10 mouse cellular contexts compared by ENCODE assay signal in the genomic region with DNA sequence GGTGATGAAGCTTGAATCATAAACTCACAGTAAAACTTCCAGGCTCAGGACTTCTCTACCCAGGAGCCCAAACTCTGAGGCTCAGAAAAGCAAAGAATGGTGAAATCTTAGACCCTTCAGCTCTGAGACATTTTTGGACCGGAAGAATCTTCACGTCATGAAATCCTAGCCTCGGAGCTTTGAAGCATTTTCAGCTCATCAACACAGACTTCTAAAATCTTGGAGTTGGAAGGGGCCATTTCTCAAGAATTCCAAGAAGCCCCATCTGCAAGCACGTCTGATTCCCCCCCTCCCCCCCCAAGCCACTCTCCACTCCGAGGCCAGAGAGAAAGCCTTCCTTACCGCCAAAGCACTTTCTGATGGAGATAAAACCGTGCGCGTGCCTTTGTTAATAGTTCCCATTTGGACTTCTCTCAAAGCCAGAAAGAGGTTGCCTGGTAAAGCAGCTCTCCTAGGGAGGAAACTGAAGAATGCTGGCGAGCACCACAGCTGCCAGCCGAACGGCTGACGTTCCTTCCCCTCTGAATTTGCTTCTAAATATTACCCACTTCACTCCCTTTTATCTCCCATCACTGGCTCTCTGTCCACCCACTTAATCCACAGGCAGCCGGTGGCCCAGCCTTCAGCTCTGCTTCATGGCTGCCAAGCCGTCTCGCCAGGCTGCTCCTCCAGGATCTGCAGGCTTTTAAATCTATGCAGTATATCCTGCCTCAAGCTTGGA. TPM values are rescaled to one million over a fixed set of nuclear protein-coding genes. Genes with fewer than 3 reads are reported as not detected.
A peak's percentile ranks its signal among the peaks of the same experiment; 100 is the strongest.
DNase-seq lines count a peak whose midpoint lies in the region; ATAC-seq lines count a peak whose summit lies in the region.
"Had no signal": no experiment of that assay in that cellular context is flagged by ENCODE, and none has a peak within 500 bp of the region (broad histone marks: within the 10 kb centered on the region; RNA-seq: fewer than 3 reads in every experiment).

No protein-coding gene starts in this region.

- no peak overlapping the region for H3K9ac ChIP-seq in hindbrain, embryonic 14.5 days
- H3K9ac ChIP-seq in heart, embryonic 16.5 days (ENCODE audit: low read length), result no peak overlapping the region
- H3K9ac ChIP-seq in midbrain, embryonic 13.5 days (replicated peaks), result no peak overlapping the region

- peak; percentile 34; the same call in 1 of the 2 replicates for ATAC-seq in hindbrain, embryonic 14.5 days (ENCODE audit: low FRiP score)
- ATAC-seq in heart, embryonic 16.5 days (replicated peaks; ENCODE audit: extremely low read depth, insufficient read depth, low FRiP score), result peak; percentile 79
- peak; percentile 50; the same call in 1 of the 2 replicates for ATAC-seq in midbrain, embryonic 13.5 days
- ATAC-seq in megakaryocyte-erythroid progenitor cell, adult 5-6 weeks (replicated peaks; ENCODE audit: low FRiP score, low TSS enrichment, poor library complexity, severe bottlenecking), result no peak
- ATAC-seq: CD4-positive, CD25-positive, alpha-beta regulatory T cell, adult 4 months had no signal

- H3K27me3 ChIP-seq in hindbrain, embryonic 14.5 days (ENCODE audit: control insufficient read depth, insufficient read depth, low read length), result no peaks in the 10 kb centered on the region; the same call in 1 of the 2 replicates
- peaks cover 19% of the 10 kb centered on the region; the same call in 1 of the 2 replicates for H3K27me3 ChIP-seq in hindbrain, embryonic 10.5 days (ENCODE audit: insufficient read depth, poor library complexity, severe bottlenecking)
- H3K27me3 ChIP-seq in embryonic facial prominence, embryonic 10.5 days (replicated peaks; ENCODE audit: low read depth, poor library complexity, severe bottlenecking), result peaks cover 30% of the 10 kb centered on the region; the same call in 1 of the 2 replicates
- H3K27me3 ChIP-seq in heart, embryonic 16.5 days (ENCODE audit: control insufficient read depth, insufficient read depth, low read length), result peaks cover 63% of the 10 kb centered on the region
- peaks cover 4% of the 10 kb centered on the region; the same call in 1 of the 2 replicates for H3K27me3 ChIP-seq in midbrain, embryonic 13.5 days

- no peak for DNase-seq in hindbrain, embryonic 14.5 days (ENCODE audit: low spot score)
- DNase-seq in hindbrain, embryonic 10.5 days (ENCODE audit: low spot score), result no peak
- peak; percentile 18 for DNase-seq in embryonic facial prominence, embryonic 10.5 days (ENCODE audit: low spot score)
- DNase-seq in natural killer cell, adult 2 months (ENCODE audit: low spot score in 2 of 2), result no peak
- no peak for DNase-seq in retina, postnatal 1 day
- DNase-seq: adrenal gland, postnatal 36 days had no signal

- WGBS in hindbrain, embryonic 14.5 days, result 38% methylated on average over 16 of the region's 16 CpGs
- 50% methylated on average over 16 of the region's 16 CpGs for WGBS in hindbrain, embryonic 10.5 days
- 40% methylated on average over 16 of the region's 16 CpGs for WGBS in embryonic facial prominence, embryonic 10.5 days
- 19% methylated on average over 16 of the region's 16 CpGs for WGBS in heart, embryonic 16.5 days
- WGBS in midbrain, embryonic 13.5 days, result 26% methylated on average over 16 of the region's 16 CpGs

- no peak overlapping the region for H3K4me2 ChIP-seq in hindbrain, embryonic 14.5 days (replicated peaks)
- H3K4me2 ChIP-seq in heart, embryonic 16.5 days (ENCODE audit: low read depth, low read length), result peak overlapping the region; percentile 43
- peak overlapping the region; percentile 31 for H3K4me2 ChIP-seq in midbrain, embryonic 13.5 days (replicated peaks)

- peaks cover 6% of the 10 kb centered on the region; the same call in 1 of the 2 replicates for H3K4me1 ChIP-seq in hindbrain, embryonic 14.5 days (replicated peaks; ENCODE audit: control insufficient read depth, insufficient read depth, low read length)
- peaks cover 18% of the 10 kb centered on the region for H3K4me1 ChIP-seq in hindbrain, embryonic 10.5 days (replicated peaks)
- peaks cover 28% of the 10 kb centered on the region for H3K4me1 ChIP-seq in embryonic facial prominence, embryonic 10.5 days
- peaks cover 24% of the 10 kb centered on the region for H3K4me1 ChIP-seq in heart, embryonic 16.5 days (ENCODE audit: control insufficient read depth, insufficient read depth, low read length)
- peaks cover 10% of the 10 kb centered on the region for H3K4me1 ChIP-seq in midbrain, embryonic 13.5 days (replicated peaks)

- no peaks in the 10 kb centered on the region for H3K9me3 ChIP-seq in hindbrain, embryonic 14.5 days (ENCODE audit: control insufficient read depth, low read length)
- H3K9me3 ChIP-seq in hindbrain, embryonic 10.5 days, result no peaks in the 10 kb centered on the region
- no peaks in the 10 kb centered on the region for H3K9me3 ChIP-seq in embryonic facial prominence, embryonic 10.5 days
- H3K9me3 ChIP-seq in heart, embryonic 16.5 days (replicated peaks; ENCODE audit: control insufficient read depth, low read length), result no peaks in the 10 kb centered on the region
- H3K9me3 ChIP-seq in midbrain, embryonic 13.5 days, result no peaks in the 10 kb centered on the region

- no peak overlapping the region for H3K27ac ChIP-seq in hindbrain, embryonic 14.5 days
- H3K27ac ChIP-seq in hindbrain, embryonic 10.5 days, result no peak overlapping the region
- H3K27ac ChIP-seq in embryonic facial prominence, embryonic 10.5 days (replicated peaks), result peak overlapping the region; percentile 63
- peak overlapping the region; percentile 66 for H3K27ac ChIP-seq in heart, embryonic 16.5 days (ENCODE audit: low read length)
- H3K27ac ChIP-seq in midbrain, embryonic 13.5 days, result no peak overlapping the region

- no peaks in the 10 kb centered on the region for H3K36me3 ChIP-seq in hindbrain, embryonic 14.5 days (replicated peaks; ENCODE audit: control insufficient read depth, insufficient read depth)
- H3K36me3 ChIP-seq in hindbrain, embryonic 10.5 days, result no peaks in the 10 kb centered on the region
- H3K36me3 ChIP-seq in embryonic facial prominence, embryonic 10.5 days (replicated peaks), result no peaks in the 10 kb centered on the region
- H3K36me3 ChIP-seq in heart, embryonic 16.5 days (ENCODE audit: control insufficient read depth, insufficient read depth), result no peaks in the 10 kb centered on the region
- H3K36me3 ChIP-seq in midbrain, embryonic 13.5 days, result no peaks in the 10 kb centered on the region

- no peak overlapping the region for H3K4me3 ChIP-seq in hindbrain, embryonic 14.5 days (replicated peaks; ENCODE audit: low read length)
- no peak overlapping the region for H3K4me3 ChIP-seq in hindbrain, embryonic 10.5 days
- H3K4me3 ChIP-seq in embryonic facial prominence, embryonic 10.5 days, result no peak overlapping the region
- peak overlapping the region; percentile 8; the same call in 1 of the 2 replicates for H3K4me3 ChIP-seq in heart, embryonic 16.5 days (ENCODE audit: low read length)
- H3K4me3 ChIP-seq in midbrain, embryonic 13.5 days (replicated peaks), result no peak overlapping the region

RNA-seq across cellular contexts. Expression of a gene that starts 9.6 kb away (rescaled TPM):
- 0.63 and 0.67 TPM in 2 replicates for polyA plus RNA-seq in hindbrain, embryonic 14.5 days (2014; fragmentation: Nextera tagmentation; extraction: Ambion mirVana)
- 1.2 and 1.5 TPM in 2 replicates for polyA plus RNA-seq in hindbrain, embryonic 10.5 days (2016; fragmentation: Nextera tagmentation; extraction: Ambion mirVana)
- polyA plus RNA-seq in embryonic facial prominence, embryonic 10.5 days (2016; fragmentation: Nextera tagmentation; extraction: Ambion mirVana), result 0.80 and 0.81 TPM in 2 replicates
- polyA plus RNA-seq in heart, embryonic 16.5 days (2015; fragmentation: Nextera tagmentation; extraction: Ambion mirVana), result 2.8 and 3.4 TPM in 2 replicates
- polyA plus RNA-seq in midbrain, embryonic 13.5 days (2015; fragmentation: Nextera tagmentation; extraction: Ambion mirVana), result 0.61 and 0.83 TPM in 2 replicates
- not detected in 2 replicates for total RNA-seq in megakaryocyte-erythroid progenitor cell, adult 5-6 weeks (2014; fragmentation: Nextera tagmentation)
- not detected in 2 replicates for total RNA-seq in megakaryocyte-erythroid progenitor cell, adult 5-6 weeks (2017)
- polyA plus RNA-seq: CD4-positive, CD25-positive, alpha-beta regulatory T cell, adult 4 months had no signal

Comparison
In these comparisons a context has a peak if more than half of its experiments do, and no peak if none do; other contexts are left out.
1. H3K27ac ChIP-seq: peak in embryonic facial prominence, embryonic 10.5 days (single experiment) and heart, embryonic 16.5 days (single experiment); none in hindbrain, embryonic 14.5 days (single experiment), hindbrain, embryonic 10.5 days (single experiment) and midbrain, embryonic 13.5 days (single experiment).